Mouse (Mus musculus) erythroblast, embryonic 14.5 days (primary cell): ENCODE results near the gene Fbn1. TPM values are rescaled to one million over a fixed set of nuclear protein-coding genes. Genes with fewer than 3 reads are reported as not detected.
"Not testable (repeated sequence)": the region's sequence is repeated elsewhere in the genome, so short reads cannot be mapped to it uniquely, and the experiment has no call there.

Experiments
- H3K27me3 ChIP-seq: 2 replicates; pipeline ENCODE4 v1.6.1; 2012; ENCODE audit warnings: inconsistent platforms; ENCODE audit not compliant: control insufficient read depth
- H3K36me3 ChIP-seq: 2 replicates; pipeline ENCODE4 v1.6.1; 2012; ENCODE audit warnings: mild to moderate bottlenecking, inconsistent platforms; ENCODE audit not compliant: control insufficient read depth
- H3K4me1 ChIP-seq: 2 replicates; pipeline ENCODE4 v1.6.1; 2012; ENCODE audit warnings: inconsistent platforms; ENCODE audit not compliant: control insufficient read depth
- H3K4me3 ChIP-seq: replicated peaks from 2 replicates; pipeline ENCODE3; 2012; ENCODE audit warnings: moderate library complexity, mild to moderate bottlenecking, inconsistent platforms
- H3K9me3 ChIP-seq: 2 replicates; pipeline ENCODE4 v1.6.1; 2012; ENCODE audit warnings: low read length, inconsistent platforms, mixed read lengths; ENCODE audit not compliant: control insufficient read depth
- GATA1 ChIP-seq: IDR thresholded peaks from 2 replicates; pipeline ENCODE4 v1.6.1; 2012; ENCODE audit warnings: low read length, inconsistent platforms, mixed read lengths
- TAL1 ChIP-seq: IDR thresholded peaks from 3 replicates; pipeline ENCODE4 v1.6.1; 2012; ENCODE audit warnings: low read length, inconsistent platforms, mixed read lengths
- polyA plus RNA-seq: library from polyadenylated mRNA; stranded (reverse); fragments of >175 nt; gene quantifications from 2 replicates; pipeline ENCODE4 v1.2.3, GENCODE M21; 2012

The Fbn1 gene
- polyA plus RNA-seq, 1 experiment, result not detected

GRCm38 (mm10) chr2:125290197-125290965, 217.4 kb downstream of the Fbn1 start:
- Histone ChIP-seq H3K9me3 (no peaks in the 10 kb centered on the region), H3K36me3 (no peaks in the 10 kb centered on the region), H3K4me3 (no peak overlapping the region), H3K4me1 (no peaks in the 10 kb centered on the region), H3K27me3 (no peaks in the 10 kb centered on the region)
- no peak for TF ChIP-seq GATA1
- no peak for TF ChIP-seq TAL1

DNA sequence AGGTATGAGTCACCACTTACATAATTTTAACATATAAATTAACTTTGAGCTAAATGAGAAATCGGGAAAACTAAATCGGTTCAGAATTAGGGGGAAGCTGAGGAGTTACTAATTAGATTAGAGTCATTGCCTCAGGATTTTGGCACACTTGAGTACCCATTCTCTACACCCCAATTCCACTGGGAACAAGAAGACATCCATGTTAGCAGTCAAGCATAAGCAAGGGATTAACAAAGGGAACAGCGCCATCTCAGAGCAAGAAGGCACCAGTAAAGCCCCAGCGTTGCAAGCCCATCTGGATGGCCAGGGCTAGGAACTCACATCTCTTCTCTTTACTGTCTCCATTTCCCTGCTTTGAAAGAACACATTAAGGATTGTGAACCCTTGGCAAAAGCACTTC, 222.0 kb downstream of the Fbn1 start:
- H3K36me3 ChIP-seq, result no peaks in the 10 kb centered on the region
- no peak overlapping the region for H3K4me3 ChIP-seq
- no peaks in the 10 kb centered on the region for H3K4me1 ChIP-seq
- no peaks in the 10 kb centered on the region for H3K9me3 ChIP-seq
- H3K27me3 ChIP-seq, result no peaks in the 10 kb centered on the region
- TF ChIP-seq GATA1 (no peak), TAL1 (no peak)

- Histone ChIP-seq H3K27me3 (no peaks in the 10 kb centered on the region), H3K9me3 (no peaks in the 10 kb centered on the region), H3K4me1 (no peaks in the 10 kb centered on the region), H3K4me3 (no peak overlapping the region), H3K36me3 (no peaks in the 10 kb centered on the region)
- TF ChIP-seq TAL1 (no peak), GATA1 (no peak)
These were observed 225.2 kb downstream of the Fbn1 start for GRCm38 (mm10) chr2:125282334-125283206.

DNA sequence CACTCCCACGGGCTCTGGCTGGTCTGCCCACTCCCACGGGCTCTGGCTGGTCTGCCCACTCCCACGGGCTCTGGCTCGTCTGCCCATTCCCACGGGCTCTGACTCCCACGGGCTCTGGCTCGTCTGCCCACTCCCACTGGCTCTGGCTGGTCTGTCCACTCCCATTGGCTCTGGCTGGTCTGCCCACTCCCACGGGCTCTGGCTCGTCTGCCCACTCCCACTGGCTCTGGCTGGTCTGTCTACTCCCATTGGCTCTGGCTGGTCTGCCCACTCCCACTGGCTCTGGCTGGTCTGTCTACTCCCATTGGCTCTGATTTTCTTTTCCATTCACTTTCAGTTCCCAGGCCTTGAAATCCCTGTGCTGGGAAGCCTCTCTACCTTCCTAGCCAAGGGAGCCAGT, 227.8 kb downstream of the Fbn1 start:
- not testable (repeated sequence) for H3K4me1 ChIP-seq, H3K9me3 ChIP-seq, H3K4me3 ChIP-seq, H3K36me3 ChIP-seq, H3K27me3 ChIP-seq

- no peaks in the 10 kb centered on the region for H3K36me3 ChIP-seq
- TF ChIP-seq TAL1, result no peak
- no peak for TF ChIP-seq GATA1
- no peak overlapping the region for H3K4me3 ChIP-seq
- H3K27me3 ChIP-seq, result no peaks in the 10 kb centered on the region
- no peaks in the 10 kb centered on the region for H3K4me1 ChIP-seq
- no peaks in the 10 kb centered on the region for H3K9me3 ChIP-seq
These were observed 229.3 kb downstream of the Fbn1 start for GRCm38 (mm10) chr2:125278474-125278873.

DNA sequence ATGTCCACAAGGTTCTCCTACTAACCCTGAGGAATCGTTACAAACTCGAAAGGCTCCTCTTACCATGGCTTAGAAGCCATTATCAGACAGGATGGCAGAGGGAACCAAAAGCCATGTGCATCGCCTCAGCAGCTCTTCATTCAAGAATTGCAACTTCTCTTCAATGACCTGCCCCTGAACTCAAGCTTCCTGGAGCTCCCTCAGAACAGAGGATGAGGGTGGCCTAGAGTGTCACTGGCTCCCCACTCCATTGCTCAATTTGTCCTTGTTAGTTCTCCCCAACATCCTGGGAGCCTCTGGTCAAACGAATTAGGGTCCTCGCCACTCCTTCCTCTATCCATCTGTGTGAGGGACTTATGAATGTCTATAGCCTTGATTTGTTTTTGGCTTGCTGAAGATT, 231.1 kb downstream of the Fbn1 start:
- Histone ChIP-seq H3K4me3 (no peak overlapping the region), H3K27me3 (no peaks in the 10 kb centered on the region), H3K9me3 (no peaks in the 10 kb centered on the region), H3K4me1 (no peaks in the 10 kb centered on the region), H3K36me3 (no peaks in the 10 kb centered on the region)
- TF ChIP-seq TAL1 (no peak), GATA1 (no peak)

DNA sequence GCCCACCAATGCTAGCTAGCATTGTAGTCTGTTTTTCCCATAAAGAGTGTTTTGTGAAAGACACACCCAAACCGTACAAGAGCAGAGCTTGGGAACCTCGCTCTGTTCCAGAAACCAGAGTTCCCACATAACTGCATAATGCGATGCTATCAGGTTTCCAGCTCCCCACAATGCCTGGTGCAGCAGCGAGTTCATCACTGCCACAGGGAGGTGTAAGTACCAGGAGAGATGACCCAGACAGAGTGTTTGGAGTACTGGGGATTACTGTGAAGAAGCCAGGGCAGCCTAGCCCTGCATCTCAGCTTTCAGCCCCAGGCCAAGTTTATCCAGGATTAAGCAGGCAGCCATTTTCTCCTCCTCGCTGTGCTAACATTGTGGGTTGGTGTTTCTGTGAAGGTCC, 232.2 kb downstream of the Fbn1 start:
- Histone ChIP-seq H3K36me3 (no peaks in the 10 kb centered on the region), H3K27me3 (no peaks in the 10 kb centered on the region), H3K9me3 (no peaks in the 10 kb centered on the region), H3K4me3 (no peak overlapping the region), H3K4me1 (no peaks in the 10 kb centered on the region)
- TF ChIP-seq TAL1, result no peak
- no peak for TF ChIP-seq GATA1

GRCm38 (mm10) chr2:125268876-125269275, 238.9 kb downstream of the Fbn1 start:
- H3K36me3 ChIP-seq, result peaks cover 18% of the 10 kb centered on the region
- no peaks in the 10 kb centered on the region for H3K4me1 ChIP-seq
- no peak overlapping the region for H3K4me3 ChIP-seq
- TF ChIP-seq TAL1 (no peak), GATA1 (no peak)
- H3K9me3 ChIP-seq, result no peaks in the 10 kb centered on the region
- H3K27me3 ChIP-seq, result no peaks in the 10 kb centered on the region

GRCm38 (mm10) chr2:125263753-125264152, 244.0 kb downstream of the Fbn1 start:
- no peaks in the 10 kb centered on the region for H3K9me3 ChIP-seq
- H3K36me3 ChIP-seq, result peaks cover 59% of the 10 kb centered on the region
- no peak for TF ChIP-seq TAL1
- TF ChIP-seq GATA1, result no peak
- no peaks in the 10 kb centered on the region for H3K4me1 ChIP-seq
- H3K4me3 ChIP-seq, result no peak overlapping the region
- no peaks in the 10 kb centered on the region for H3K27me3 ChIP-seq
